Mouse (Mus musculus): Measurements from ENCODE around the gene Olfr167. TPM values are rescaled to one million over a fixed set of nuclear protein-coding genes. Genes with fewer than 3 reads are reported as not detected.

Olfr167 gene
- not detected in 2 replicates for polyA plus RNA-seq (2012; rRNA removed)

GRCm38 (mm10) chr16:19522166-19522565 is at the start of gene Olfr167:
TSS of gene Olfr167 (minus strand) at chr16:19522266.

GRCm38 (mm10) chr16:19571709-19572108 is 49.6 kb upstream of the Olfr167 start, which contains the start of gene Olfr169:
TSS of gene Olfr169 (minus strand) at chr16:19571809.

GRCm38 (mm10) chr16:19535455-19535854 is 13.4 kb upstream of the Olfr167 start, which contains the start of gene Olfr168:
TSS of gene Olfr168 (minus strand) at chr16:19535555.

GRCm38 (mm10) chr16:19483394-19483793 is 38.7 kb downstream of the Olfr167 start, which contains the start of gene Olfr166:
TSS of gene Olfr166 (plus strand) at chr16:19483694.

Other genes starting within 250 kb of the Olfr167 start
- gene Olfr164, start 208.2 kb downstream of the Olfr167 start, polyA plus RNA-seq (2012; rRNA removed) = not detected in 2 replicates
- not detected in 2 replicates for gene Olfr165, start 99.1 kb downstream of the Olfr167 start, polyA plus RNA-seq (2012; rRNA removed)
- not detected in 2 replicates for gene Olfr166, start 38.6 kb downstream of the Olfr167 start, polyA plus RNA-seq (2012; rRNA removed)
- gene Olfr168, start 13.3 kb upstream of the Olfr167 start, polyA plus RNA-seq (2012; rRNA removed) = not detected in 2 replicates
- not detected in 2 replicates for gene Olfr169, start 49.5 kb upstream of the Olfr167 start, polyA plus RNA-seq (2012; rRNA removed)
- not detected in 2 replicates for gene Olfr170, start 89.6 kb upstream of the Olfr167 start, polyA plus RNA-seq (2012; rRNA removed)
- not detected in 2 replicates for gene Olfr171, start 107.7 kb upstream of the Olfr167 start, polyA plus RNA-seq (2012; rRNA removed)
- 0.01 TPM in 1 of 2 replicates, not detected in the other for gene Lamp3, start 184.1 kb upstream of the Olfr167 start, polyA plus RNA-seq (2012; rRNA removed)
- 18.7 and 19.8 TPM in 2 replicates for gene B3gnt5, start 237.9 kb upstream of the Olfr167 start, polyA plus RNA-seq (2012; rRNA removed)

All from central nervous system, embryonic 14 days (tissue).